ENCODE assay signal across 24 mouse cellular contexts in genomic region chr3:87528021-87528420, GRCm38 (mm10). TPM values are rescaled to one million over a fixed set of nuclear protein-coding genes. Genes with fewer than 3 reads are reported as not detected.
DNase-seq lines count a peak whose midpoint lies in the region; ATAC-seq and TF ChIP-seq lines count a peak whose summit lies in the region.
"Had no signal": no experiment of that assay in that cellular context is flagged by ENCODE, and none has a peak within 500 bp of the region (broad histone marks: within the 10 kb centered on the region; RNA-seq: fewer than 3 reads in every experiment).

No protein-coding gene starts in this region.

- no peak overlapping the region for H3K4me3 ChIP-seq in lung, embryonic 14.5 days (ENCODE audit: low read depth, low read length)
- no peak overlapping the region for H3K4me3 ChIP-seq in lung, adult 2 months (replicated peaks; ENCODE audit: extremely low read depth, low read depth, low read length)
- no peak overlapping the region for H3K4me3 ChIP-seq in thymus, adult 2 months (ENCODE audit: control insufficient read depth, insufficient read depth, low read length)
- no peak overlapping the region; the same call in 1 of the 2 replicates for H3K4me3 ChIP-seq in macrophage (ENCODE audit: inconsistent target)
- H3K4me3 ChIP-seq in forebrain, embryonic 12.5 days (replicated peaks), result no peak overlapping the region
- H3K4me3 ChIP-seq: embryonic facial prominence, embryonic 10.5 days; heart, embryonic 10.5 days; hindbrain, embryonic 10.5 days; kidney, embryonic 15.5 days; midbrain, embryonic 12.5 days; stomach, embryonic 15.5 days had no signal

- TF ChIP-seq POLR2A in lung, adult 2 months (IDR thresholded peaks at IDR 0.05; ENCODE audit: borderline replicate concordance, extremely low read depth, low read depth, low read length), result no peak
- no peak for TF ChIP-seq POLR2A in thymus, adult 2 months (IDR thresholded peaks at IDR 0.05; ENCODE audit: control insufficient read depth, extremely low read depth, insufficient read depth, low read length, poor library complexity)

- H3K79me2 ChIP-seq in macrophage (ENCODE audit: inconsistent target), result peaks cover 74% of the 10 kb centered on the region

- peak overlapping the region; percentile 18; the same call in 1 of the 2 replicates for H3K27ac ChIP-seq in lung, embryonic 14.5 days (ENCODE audit: low read depth)
- peak overlapping the region; percentile 31; the same call in 1 of the 2 replicates for H3K27ac ChIP-seq in thymus, adult 2 months (ENCODE audit: control insufficient read depth, insufficient read depth, low read length)
- peak overlapping the region; percentile 80; the same call in 1 of the 2 replicates for H3K27ac ChIP-seq in macrophage
- no peak overlapping the region for H3K27ac ChIP-seq in forebrain, embryonic 12.5 days
- H3K27ac ChIP-seq: embryonic facial prominence, embryonic 10.5 days; heart, embryonic 10.5 days; hindbrain, embryonic 10.5 days; kidney, embryonic 15.5 days; liver, embryonic 14.5 days; midbrain, embryonic 12.5 days; stomach, embryonic 15.5 days had no signal

- ATAC-seq in lung, embryonic 14.5 days (ENCODE audit: insufficient read depth), result no peak
- no peak for ATAC-seq in forebrain, embryonic 12.5 days (ENCODE audit: low FRiP score)
- ATAC-seq: forebrain, embryonic 16.5 days; hindbrain, embryonic 16.5 days; intestine, postnatal 0 days had no signal

- peaks cover 56% of the 10 kb centered on the region for H3K36me3 ChIP-seq in lung, embryonic 14.5 days (ENCODE audit: insufficient read depth)
- peaks cover 24% of the 10 kb centered on the region for H3K36me3 ChIP-seq in thymus, adult 2 months (ENCODE audit: control insufficient read depth, insufficient read depth, low read length)
- H3K36me3 ChIP-seq in macrophage (ENCODE audit: inconsistent target), result peaks cover 31% of the 10 kb centered on the region
- peaks cover 51% of the 10 kb centered on the region for H3K36me3 ChIP-seq in forebrain, embryonic 12.5 days (replicated peaks)

- TF ChIP-seq CTCF in lung, embryonic 14.5 days (IDR thresholded peaks at IDR 0.05; ENCODE audit: low read depth), result no peak
- no peak for TF ChIP-seq CTCF in lung, adult 2 months (IDR thresholded peaks at IDR 0.05; ENCODE audit: insufficient read depth, low read length)
- TF ChIP-seq CTCF in thymus, adult 2 months (IDR thresholded peaks at IDR 0.05; ENCODE audit: borderline replicate concordance, control insufficient read depth, extremely low read depth, insufficient read depth, low read length, poor library complexity), result no peak

- 47% methylated on average over 8 of the region's 8 CpGs for WGBS in lung, embryonic 14.5 days
- 54% methylated on average over 8 of the region's 8 CpGs for WGBS in lung, adult 2 months
- 14% methylated on average over 8 of the region's 8 CpGs for WGBS in thymus, adult 2 months
- 72% methylated on average over 6 of the region's 8 CpGs for WGBS in macrophage (ENCODE audit: missing documents)
- WGBS in forebrain, embryonic 12.5 days, result 97% methylated on average over 8 of the region's 8 CpGs

- H3K27me3 ChIP-seq in lung, embryonic 14.5 days (ENCODE audit: insufficient read depth, low read length), result no peaks in the 10 kb centered on the region
- no peaks in the 10 kb centered on the region for H3K27me3 ChIP-seq in thymus, adult 2 months (ENCODE audit: control insufficient read depth, insufficient read depth, low read length)
- H3K27me3 ChIP-seq in forebrain, embryonic 12.5 days, result no peaks in the 10 kb centered on the region
- H3K27me3 ChIP-seq: kidney, embryonic 15.5 days; midbrain, embryonic 12.5 days; stomach, embryonic 15.5 days had no signal

- no peaks in the 10 kb centered on the region for H3K4me1 ChIP-seq in lung, embryonic 14.5 days (ENCODE audit: insufficient read depth)
- H3K4me1 ChIP-seq in lung, adult 2 months (ENCODE audit: control insufficient read depth, insufficient read depth, low read length), result peaks cover 16% of the 10 kb centered on the region
- peaks cover 43% of the 10 kb centered on the region for H3K4me1 ChIP-seq in thymus, adult 2 months (replicated peaks; ENCODE audit: control insufficient read depth, insufficient read depth, low read length)
- H3K4me1 ChIP-seq in forebrain, embryonic 12.5 days, result peaks cover 20% of the 10 kb centered on the region

- no peak overlapping the region for H3K9ac ChIP-seq in lung, embryonic 14.5 days
- no peak overlapping the region for H3K9ac ChIP-seq in forebrain, embryonic 12.5 days
- H3K9ac ChIP-seq: kidney, embryonic 15.5 days; liver, embryonic 14.5 days; midbrain, embryonic 12.5 days; stomach, embryonic 15.5 days had no signal

- no peak for DNase-seq in lung, embryonic 14.5 days
- DNase-seq in lung, adult 2 months, result no peak
- no peak for DNase-seq in thymus, adult 2 months
- DNase-seq in thymus, postnatal 14 days, result no peak
- DNase-seq in T-cell, adult 2 months (ENCODE audit: low spot score), result peak; percentile 31
- DNase-seq in kidney, postnatal 10 days, result no peak
- DNase-seq: adrenal gland, postnatal 36 days; cerebellum, adult 11 months; cerebellum, adult 9-11 months; gastrocnemius, postnatal 10 days; layer of hippocampus, adult 9-11 months; right cerebral cortex, postnatal 14 days had no signal

- H3K9me3 ChIP-seq in lung, embryonic 14.5 days (ENCODE audit: low read depth, low read length), result no peaks in the 10 kb centered on the region
- no peaks in the 10 kb centered on the region for H3K9me3 ChIP-seq in forebrain, embryonic 12.5 days
- H3K9me3 ChIP-seq: embryonic facial prominence, embryonic 10.5 days; heart, embryonic 10.5 days; hindbrain, embryonic 10.5 days; kidney, embryonic 15.5 days; midbrain, embryonic 12.5 days; stomach, embryonic 15.5 days had no signal

- no peak overlapping the region for H3K4me2 ChIP-seq in lung, embryonic 14.5 days
- no peak overlapping the region for H3K4me2 ChIP-seq in forebrain, embryonic 12.5 days
- H3K4me2 ChIP-seq: kidney, embryonic 15.5 days; midbrain, embryonic 12.5 days; stomach, embryonic 15.5 days had no signal

RNA-seq across cellular contexts. Expression of gene Etv3, which starts 2.8 kb away (rescaled TPM):
- 10.8 and 12.8 TPM in 2 replicates for polyA plus RNA-seq in lung, embryonic 14.5 days (2014; fragmentation: Nextera tagmentation; extraction: Ambion mirVana)
- polyA plus RNA-seq in lung, adult 2 months (2012; rRNA removed), result 16.7 and 17.8 TPM in 2 replicates
- polyA plus RNA-seq in thymus, adult 2 months (2012; rRNA removed), result 38.4 and 40.9 TPM in 2 replicates
- 1,000 to 10,000 TPM in 2 of 26 experiments, 100 to 1,000 TPM in 24; 199 to 1,189 (median 483) TPM for total RNA-seq in macrophage (2018; cell fraction: chromatin; rRNA removed)
- 100 to 1,000 TPM in 21 of 26 experiments, 10 to 100 TPM in 5; 85.0 to 346 (median 154) TPM for total RNA-seq in macrophage (2018; cell fraction: cytosol; rRNA removed)
- total RNA-seq in macrophage (2018; cell fraction: nucleus; rRNA removed), result 1,000 to 10,000 TPM in 2 of 26 experiments, 100 to 1,000 TPM in 24; 160 to 1,576 (median 497) TPM
- 40.8 to 61.3 TPM (median 52.2 TPM) in 3 replicates for polyA plus RNA-seq in macrophage (2018)
- polyA plus RNA-seq in forebrain, embryonic 12.5 days (2016; fragmentation: Nextera tagmentation; extraction: Ambion mirVana), result 13.1 and 13.8 TPM in 2 replicates
